Mouse (Mus musculus) left cerebral cortex, adult 18-20 months (tissue): ENCODE measurements around the gene Zfp526. TPM values are rescaled to one million over a fixed set of nuclear protein-coding genes. Genes with fewer than 3 reads are reported as not detected.

Experiments
- microRNA-seq, 2 experiments: library from miRNA; unstranded; fragments of <30 nt; microRNA quantifications; one replicate each; pipeline ENCODE4 v1.2.0; 2021
- total RNA-seq, 2 experiments: library from RNA; stranded (reverse); gene quantifications; 2 replicates each; pipeline ENCODE4 v1.2.3; 2021

Zfp526 gene
- total RNA-seq, 2 experiments from 2014 or later = 10.6 to 11.4 TPM

Small RNAs within 50 kb of the gene (microRNA-seq; reads per million reads assigned to microRNA genes)
- gene Mir7048 = 0 to 0.99 reads per million in 2 experiments

Other genes with a start within 250 kb of the Zfp526 start
- gene Rabac1, start 248.7 kb upstream of the Zfp526 start, total RNA-seq = 100 to 1,000 TPM; 305 to 355 TPM
- gene Atp1a3, start 215.5 kb upstream of the Zfp526 start, total RNA-seq = 1,000 to 10,000 TPM; 1,987 to 2,019 TPM
- 100 to 1,000 TPM; 176 TPM for gene Grik5, start 149.1 kb upstream of the Zfp526 start, total RNA-seq
- gene Zfp574, start 148.9 kb upstream of the Zfp526 start, total RNA-seq = 10 to 100 TPM; 34.9 TPM
- 10 to 100 TPM in 1 of 2 experiments, 1 to 10 TPM in 1; 7.7 to 12.9 TPM for gene Pou2f2, start 41.7 kb upstream of the Zfp526 start, total RNA-seq
- gene Dedd2, start 810 bp upstream of the Zfp526 start, total RNA-seq = 10 to 100 TPM; 24.2 to 26.7 TPM
- 100 to 1,000 TPM; 215 to 224 TPM for gene Gsk3a, start 16.4 kb downstream of the Zfp526 start, total RNA-seq
- 10 to 100 TPM; 60.8 to 65.2 TPM for gene Erf, start 29.3 kb downstream of the Zfp526 start, total RNA-seq
- 100 to 1,000 TPM; 212 to 225 TPM for gene Cic, start 46.3 kb downstream of the Zfp526 start, total RNA-seq
- gene Pafah1b3, start 76.6 kb downstream of the Zfp526 start, total RNA-seq = 10 to 100 TPM; 35.7 to 36.9 TPM
- gene Prr19, start 80.0 kb downstream of the Zfp526 start, total RNA-seq = not detected
- gene Tmem145, start 84.7 kb downstream of the Zfp526 start, total RNA-seq = 10 to 100 TPM; 45.4 to 46.6 TPM
- 100 to 1,000 TPM; 100 to 102 TPM for gene Megf8, start 95.7 kb downstream of the Zfp526 start, total RNA-seq
- gene Cnfn, start 148.3 kb downstream of the Zfp526 start, total RNA-seq = not detected
- 1 to 10 TPM; 7.6 to 8.2 TPM for gene Lipe, start 177.3 kb downstream of the Zfp526 start, total RNA-seq
- not detected for gene Cxcl17, start 191.5 kb downstream of the Zfp526 start, total RNA-seq